Mouse (Mus musculus): ENCODE measurements around the gene Rpp25l. TPM values are rescaled to one million over a fixed set of nuclear protein-coding genes. Genes with fewer than 3 reads are reported as not detected.
"Not testable (repeated sequence)": the region's sequence is repeated elsewhere in the genome, so short reads cannot be mapped to it uniquely, and the experiment has no call there.

Gene Rpp25l
- 57.5 and 64.9 TPM in 2 replicates for polyA plus RNA-seq (2015; fragmentation: Nextera tagmentation; extraction: Ambion mirVana)

GRCm38 (mm10) chr4:41713197-41714067 is at the start of gene Rpp25l:
Gene Rpp25l, minus strand, starts transcription at chr4:41713534.
- under 1% methylated on average over 61 of the region's 61 CpGs for WGBS
- peak; percentile 78 for ATAC-seq
- Histone ChIP-seq H3K4me2 (ENCODE audit: low read depth, low read length) (peak within 1 kb of the TSS; percentile 93), H3K9ac (ENCODE audit: low read depth, low read length) (peak within 1 kb of the TSS; percentile 95), H3K27me3 (replicated peaks; ENCODE audit: control insufficient read depth, insufficient read depth, low read length) (no peaks in the 10 kb centered on the region), H3K4me1 (ENCODE audit: control insufficient read depth, insufficient read depth, low read length) (peaks cover 16% of the 10 kb centered on the region), H3K9me3 (ENCODE audit: control insufficient read depth, low read length) (no peaks in the 10 kb centered on the region), H3K36me3 (ENCODE audit: control insufficient read depth, insufficient read depth, low read length) (peaks cover under 1% of the 10 kb centered on the region; the same call in 1 of the 2 replicates), H3K4me3 (ENCODE audit: low read length) (peak within 1 kb of the TSS; percentile 77), H3K27ac (ENCODE audit: low read length) (peak within 1 kb of the TSS; percentile 55)

GRCm38 (mm10) chr4:41762688-41763114 is 49.4 kb upstream of the Rpp25l start:
- Histone ChIP-seq H3K4me2 (ENCODE audit: low read depth, low read length) (peak overlapping the region; percentile 75), H3K27ac (ENCODE audit: low read length) (peak overlapping the region; percentile 95), H3K9ac (ENCODE audit: low read depth, low read length) (peak overlapping the region; percentile 53; the same call in 1 of the 2 replicates), H3K4me1 (ENCODE audit: control insufficient read depth, insufficient read depth, low read length) (peaks cover 29% of the 10 kb centered on the region), H3K4me3 (ENCODE audit: low read length) (peak overlapping the region; percentile 19; the same call in 1 of the 2 replicates)
- 41% methylated on average over 8 of the region's 8 CpGs for WGBS
- not testable (repeated sequence) for H3K9me3 ChIP-seq (ENCODE audit: control insufficient read depth, low read length); H3K36me3 ChIP-seq (ENCODE audit: control insufficient read depth, insufficient read depth, low read length); ATAC-seq; H3K27me3 ChIP-seq (replicated peaks; ENCODE audit: control insufficient read depth, insufficient read depth, low read length)

GRCm38 (mm10) chr4:41762099-41762687 is 48.9 kb upstream of the Rpp25l start:
- peak; percentile 2; the same call in 1 of the 2 replicates for ATAC-seq
- peak overlapping the region; percentile 53 for H3K9ac ChIP-seq (ENCODE audit: low read depth, low read length)
- 33% methylated on average over 8 of the region's 8 CpGs for WGBS

GRCm38 (mm10) chr4:41761680-41762079 is 48.3 kb upstream of the Rpp25l start:
- Histone ChIP-seq H3K4me2 (ENCODE audit: low read depth, low read length) (peak overlapping the region; percentile 75), H3K4me1 (ENCODE audit: control insufficient read depth, insufficient read depth, low read length) (peaks cover 36% of the 10 kb centered on the region), H3K9ac (ENCODE audit: low read depth, low read length) (peak overlapping the region; percentile 73), H3K27ac (ENCODE audit: low read length) (peak overlapping the region; percentile 95), H3K27me3 (replicated peaks; ENCODE audit: control insufficient read depth, insufficient read depth, low read length) (no peaks in the 10 kb centered on the region), H3K36me3 (ENCODE audit: control insufficient read depth, insufficient read depth, low read length) (0 out of 2 replicates have a peak, but pooled peaks cover 6% of the 10 kb centered on the region), H3K9me3 (ENCODE audit: control insufficient read depth, low read length) (no peaks in the 10 kb centered on the region), H3K4me3 (ENCODE audit: low read length) (peak overlapping the region; percentile 52)
- no peak for ATAC-seq

More at GRCm38 (mm10) chr4:41762099-41762687, 48.9 kb upstream of the Rpp25l start:
- H3K9me3 ChIP-seq (ENCODE audit: control insufficient read depth, low read length) = no peaks in the 10 kb centered on the region
- peak overlapping the region; percentile 75 for H3K4me2 ChIP-seq (ENCODE audit: low read depth, low read length)
- peak overlapping the region; percentile 95 for H3K27ac ChIP-seq (ENCODE audit: low read length)
- H3K27me3 ChIP-seq (replicated peaks; ENCODE audit: control insufficient read depth, insufficient read depth, low read length) = no peaks in the 10 kb centered on the region
- 0 out of 2 replicates have a peak, but pooled peaks cover 4% of the 10 kb centered on the region for H3K36me3 ChIP-seq (ENCODE audit: control insufficient read depth, insufficient read depth, low read length)
- H3K4me1 ChIP-seq (ENCODE audit: control insufficient read depth, insufficient read depth, low read length) = peaks cover 34% of the 10 kb centered on the region
- peak overlapping the region; percentile 19; the same call in 1 of the 2 replicates for H3K4me3 ChIP-seq (ENCODE audit: low read length)

GRCm38 (mm10) chr4:41760911-41761310 is 47.6 kb upstream of the Rpp25l start:
- peak; percentile 6; the same call in 1 of the 2 replicates for ATAC-seq
- Histone ChIP-seq H3K9me3 (ENCODE audit: control insufficient read depth, low read length) (no peaks in the 10 kb centered on the region), H3K4me3 (ENCODE audit: low read length) (peak overlapping the region; percentile 52), H3K9ac (ENCODE audit: low read depth, low read length) (peak overlapping the region; percentile 73), H3K36me3 (ENCODE audit: control insufficient read depth, insufficient read depth, low read length) (0 out of 2 replicates have a peak, but pooled peaks cover 6% of the 10 kb centered on the region), H3K27ac (ENCODE audit: low read length) (peak overlapping the region; percentile 95), H3K27me3 (replicated peaks; ENCODE audit: control insufficient read depth, insufficient read depth, low read length) (no peaks in the 10 kb centered on the region), H3K4me2 (ENCODE audit: low read depth, low read length) (peak overlapping the region; percentile 75), H3K4me1 (ENCODE audit: control insufficient read depth, insufficient read depth, low read length) (peaks cover 42% of the 10 kb centered on the region)
- WGBS = 66% methylated on average over 4 of the region's 4 CpGs

GRCm38 (mm10) chr4:41760288-41760721 is 47.0 kb upstream of the Rpp25l start:
- Histone ChIP-seq H3K27me3 (replicated peaks; ENCODE audit: control insufficient read depth, insufficient read depth, low read length) (no peaks in the 10 kb centered on the region), H3K9ac (ENCODE audit: low read depth, low read length) (peak overlapping the region; percentile 73), H3K4me3 (ENCODE audit: low read length) (peak overlapping the region; percentile 52), H3K9me3 (ENCODE audit: control insufficient read depth, low read length) (no peaks in the 10 kb centered on the region), H3K27ac (ENCODE audit: low read length) (peak overlapping the region; percentile 95), H3K4me1 (ENCODE audit: control insufficient read depth, insufficient read depth, low read length) (peaks cover 42% of the 10 kb centered on the region), H3K4me2 (ENCODE audit: low read depth, low read length) (peak overlapping the region; percentile 75), H3K36me3 (ENCODE audit: control insufficient read depth, insufficient read depth, low read length) (0 out of 2 replicates have a peak, but pooled peaks cover 6% of the 10 kb centered on the region)
- under 1% methylated on average over 15 of the region's 15 CpGs for WGBS
- peak; percentile 94 for ATAC-seq

GRCm38 (mm10) chr4:41759656-41760287 is 46.4 kb upstream of the Rpp25l start:
- Histone ChIP-seq H3K9me3 (ENCODE audit: control insufficient read depth, low read length) (no peaks in the 10 kb centered on the region), H3K4me1 (ENCODE audit: control insufficient read depth, insufficient read depth, low read length) (peaks cover 45% of the 10 kb centered on the region), H3K27me3 (replicated peaks; ENCODE audit: control insufficient read depth, insufficient read depth, low read length) (no peaks in the 10 kb centered on the region), H3K4me2 (ENCODE audit: low read depth, low read length) (peak overlapping the region; percentile 75), H3K27ac (ENCODE audit: low read length) (peak overlapping the region; percentile 95), H3K4me3 (ENCODE audit: low read length) (peak overlapping the region; percentile 52), H3K36me3 (ENCODE audit: control insufficient read depth, insufficient read depth, low read length) (0 out of 2 replicates have a peak, but pooled peaks cover 6% of the 10 kb centered on the region), H3K9ac (ENCODE audit: low read depth, low read length) (peak overlapping the region; percentile 73)
- 34% methylated on average over 6 of the region's 6 CpGs for WGBS
- peak; percentile 37 for ATAC-seq

- Histone ChIP-seq H3K36me3 (ENCODE audit: control insufficient read depth, insufficient read depth, low read length) (0 out of 2 replicates have a peak, but pooled peaks cover 6% of the 10 kb centered on the region), H3K27ac (ENCODE audit: low read length) (peak overlapping the region; percentile 95), H3K27me3 (replicated peaks; ENCODE audit: control insufficient read depth, insufficient read depth, low read length) (no peaks in the 10 kb centered on the region), H3K4me2 (ENCODE audit: low read depth, low read length) (peak overlapping the region; percentile 75; the same call in 1 of the 2 replicates), H3K9ac (ENCODE audit: low read depth, low read length) (peak overlapping the region; percentile 73), H3K4me1 (ENCODE audit: control insufficient read depth, insufficient read depth, low read length) (peaks cover 47% of the 10 kb centered on the region), H3K4me3 (ENCODE audit: low read length) (no peak overlapping the region), H3K9me3 (ENCODE audit: control insufficient read depth, low read length) (no peaks in the 10 kb centered on the region)
- WGBS = 76% methylated on average over 9 of the region's 9 CpGs
- ATAC-seq = no peak
Measured at GRCm38 (mm10) chr4:41759206-41759605, 45.9 kb upstream of the Rpp25l start.
